Mouse (Mus musculus): ENCODE measurements around the gene Dact1. TPM values are rescaled to one million over a fixed set of nuclear protein-coding genes. Genes with fewer than 3 reads are reported as not detected.

The Dact1 gene
- total RNA-seq, 2 experiments from 2014 or later = 1.9 to 5.4 TPM

- DNase-seq (ENCODE audit: low spot score) = no peak
Measured at GRCm38 (mm10) chr12:71337025-71337582, 27.4 kb downstream of the Dact1 start.

- no peak for DNase-seq (ENCODE audit: low spot score)
Measured at GRCm38 (mm10) chr12:71337896-71338463, 28.3 kb downstream of the Dact1 start.

GRCm38 (mm10) chr12:71339142-71339848 is 29.6 kb downstream of the Dact1 start:
- no peak for DNase-seq (ENCODE audit: low spot score)

- peak; percentile 24 for DNase-seq (ENCODE audit: low spot score)
Measured at GRCm38 (mm10) chr12:71342397-71342796, 32.7 kb downstream of the Dact1 start.

- no peak for DNase-seq (ENCODE audit: low spot score)
Measured at GRCm38 (mm10) chr12:71345471-71345870, 35.8 kb downstream of the Dact1 start.

- DNase-seq (ENCODE audit: low spot score) = no peak
Measured at GRCm38 (mm10) chr12:71346071-71346470, 36.4 kb downstream of the Dact1 start.

- no peak for DNase-seq (ENCODE audit: low spot score)
Measured at GRCm38 (mm10) chr12:71348401-71348896, 38.8 kb downstream of the Dact1 start.

- DNase-seq (ENCODE audit: low spot score) = no peak
Measured at GRCm38 (mm10) chr12:71350077-71350476, 40.4 kb downstream of the Dact1 start.

- DNase-seq (ENCODE audit: low spot score) = no peak
Measured at GRCm38 (mm10) chr12:71354656-71355055, 45.0 kb downstream of the Dact1 start.

GRCm38 (mm10) chr12:71355092-71355491 is 45.4 kb downstream of the Dact1 start:
- no peak for DNase-seq (ENCODE audit: low spot score)

GRCm38 (mm10) chr12:71361616-71362015 is 51.9 kb downstream of the Dact1 start:
- no peak for DNase-seq (ENCODE audit: low spot score)

GRCm38 (mm10) chr12:71362425-71362824 is 52.7 kb downstream of the Dact1 start:
- DNase-seq (ENCODE audit: low spot score) = no peak

GRCm38 (mm10) chr12:71364106-71364505 is 54.4 kb downstream of the Dact1 start:
- no peak for DNase-seq (ENCODE audit: low spot score)

GRCm38 (mm10) chr12:71364531-71364930 is 54.8 kb downstream of the Dact1 start:
- DNase-seq (ENCODE audit: low spot score) = no peak

GRCm38 (mm10) chr12:71365208-71365607 is 55.5 kb downstream of the Dact1 start:
- no peak for DNase-seq (ENCODE audit: low spot score)

GRCm38 (mm10) chr12:71366175-71366574 is 56.5 kb downstream of the Dact1 start:
- peak; percentile 61 for DNase-seq (ENCODE audit: low spot score)

GRCm38 (mm10) chr12:71368631-71369030 is 58.9 kb downstream of the Dact1 start:
- no peak for DNase-seq (ENCODE audit: low spot score)

Other genes with a start within 250 kb of the Dact1 start
- gene Tomm20l, start 198.5 kb upstream of the Dact1 start, total RNA-seq (2021) = not detected
- gene Timm9, start 173.2 kb upstream of the Dact1 start, total RNA-seq (2021) = 10 to 100 TPM; 22.4 to 28.5 TPM
- 1 to 10 TPM; 3.5 to 4.5 TPM for gene 2700049A03Rik, start 173.0 kb upstream of the Dact1 start, total RNA-seq (2021)

Measured in gastrocnemius, adult 18-20 months (tissue).